Mouse (Mus musculus) midbrain, embryonic 16.5 days (tissue): ENCODE results near the gene Cdc42. TPM values are rescaled to one million over a fixed set of nuclear protein-coding genes. Genes with fewer than 3 reads are reported as not detected.
A peak's percentile ranks its signal among the peaks of the same experiment; 100 is the strongest.

Experiments used
- ATAC-seq: fragments of 200-750 bp; cut with Nextera tagmentation; 2 replicates; pipeline ENCODE4 v1.8.0; 2017; ENCODE audit warnings: moderate TSS enrichment
- H3K27ac ChIP-seq: fragments of 300-500 bp; sonication (generic); 2 replicates; pipeline ENCODE4 v1.5.1; 2014; ENCODE audit warnings: mild to moderate bottlenecking, low read length, mixed read lengths
- H3K27me3 ChIP-seq: fragments of 300-500 bp; sonication (generic); 2 replicates; pipeline ENCODE4 v1.6.1; 2014; ENCODE audit warnings: low read depth, low read length, mixed read lengths; ENCODE audit not compliant: control insufficient read depth, insufficient read depth
- H3K36me3 ChIP-seq: fragments of 300-500 bp; sonication (generic); 2 replicates; pipeline ENCODE4 v1.6.1; 2014; ENCODE audit warnings: mild to moderate bottlenecking, low read length, moderate library complexity, mixed read lengths; ENCODE audit not compliant: control insufficient read depth, insufficient read depth
- H3K4me1 ChIP-seq: fragments of 300-500 bp; sonication (generic); 2 replicates; pipeline ENCODE4 v1.6.1; 2014; ENCODE audit warnings: mild to moderate bottlenecking, low read length, mixed read lengths; ENCODE audit not compliant: control insufficient read depth, insufficient read depth
- H3K4me2 ChIP-seq: fragments of 300-500 bp; sonication (generic); 2 replicates; pipeline ENCODE4 v1.6.1; 2014; ENCODE audit warnings: mild to moderate bottlenecking, low read length, mixed read lengths
- H3K4me3 ChIP-seq: fragments of 300-500 bp; sonication (generic); 2 replicates; pipeline ENCODE4 v1.5.1; 2014; ENCODE audit warnings: low read depth, mild to moderate bottlenecking, low read length, moderate library complexity, mixed read lengths
- H3K9ac ChIP-seq: fragments of 300-500 bp; sonication (generic); 2 replicates; pipeline ENCODE4 v1.6.1; 2014; ENCODE audit warnings: low read depth, low read length, mixed read lengths
- H3K9me3 ChIP-seq: fragments of 300-500 bp; sonication (generic); replicated peaks from 2 replicates; pipeline ENCODE4 v1.6.1; 2014; ENCODE audit warnings: mild to moderate bottlenecking, low read length, mixed read lengths; ENCODE audit not compliant: control insufficient read depth, poor library complexity, severe bottlenecking
- WGBS: fragments of 180-500 bp; shearing (Covaris S2); extraction: QIAGEN DNeasy Blood & Tissue Kit; methylation state at CpG from one replicate; pipeline ENCODE4 v1.1.7; 2014; 5-methylcytosine and 5-hydroxymethylcytosine counted together
- polyA plus RNA-seq: library from polyadenylated mRNA; unstranded; fragments of >200 nt; fragmentation: Nextera tagmentation; extraction: Ambion mirVana; gene quantifications from 2 replicates; pipeline ENCODE4 v1.2.1, GENCODE M21; 2015

Cdc42 gene
- polyA plus RNA-seq, 1 experiment from 2014 or later, result 1,095 TPM

GRCm38 (mm10) chr4:137308377-137308776, 49.1 kb downstream of the Cdc42 start:
- no peak for ATAC-seq
- no peaks in the 10 kb centered on the region for H3K27me3 ChIP-seq
- H3K9me3 ChIP-seq, result no peaks in the 10 kb centered on the region
- no peak overlapping the region for H3K27ac ChIP-seq
- H3K9ac ChIP-seq, result no peak overlapping the region
- no peak overlapping the region for H3K4me3 ChIP-seq
- H3K4me1 ChIP-seq, result peaks cover 5% of the 10 kb centered on the region
- no peaks in the 10 kb centered on the region for H3K36me3 ChIP-seq
- H3K4me2 ChIP-seq, result no peak overlapping the region
- 48% methylated on average over 5 of the region's 5 CpGs for WGBS

DNA sequence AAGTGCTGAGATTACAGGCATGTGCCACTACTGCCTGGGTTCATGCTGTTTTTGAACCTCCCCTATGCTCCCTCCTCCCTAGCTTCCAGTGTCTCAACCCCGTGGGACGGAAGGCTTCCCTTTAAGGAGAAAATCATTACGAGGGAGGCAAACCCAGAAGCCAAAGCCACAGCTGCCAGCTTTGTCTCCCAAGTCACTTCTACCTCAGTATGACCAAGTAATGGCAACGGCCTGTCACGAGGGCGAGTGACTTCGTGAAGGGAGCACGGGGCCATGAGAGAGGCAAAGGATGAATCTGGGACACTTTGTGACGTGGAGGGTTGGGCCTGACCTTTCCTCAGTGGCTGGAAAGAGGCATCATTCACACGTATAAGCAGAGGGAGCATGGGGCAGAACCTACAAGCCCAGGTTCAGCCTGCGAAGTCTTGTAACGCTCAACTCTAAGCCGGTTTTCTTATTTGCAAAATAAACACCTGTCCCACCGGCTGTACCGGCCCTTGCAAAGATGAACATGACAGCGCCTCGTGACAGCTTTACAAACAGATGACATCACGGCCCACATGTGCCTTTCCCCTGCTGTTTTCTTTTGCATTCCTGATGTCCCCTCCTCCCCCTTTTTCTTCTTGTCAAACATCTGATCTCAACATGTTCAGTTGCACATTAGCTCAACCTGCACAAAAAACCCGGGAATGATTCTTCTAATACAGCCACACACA, 50.4 kb downstream of the Cdc42 start:
- Histone ChIP-seq H3K4me1 (peaks cover 3% of the 10 kb centered on the region), H3K9ac (no peak overlapping the region), H3K27ac (no peak overlapping the region), H3K36me3 (no peaks in the 10 kb centered on the region), H3K27me3 (no peaks in the 10 kb centered on the region), H3K4me3 (no peak overlapping the region), H3K4me2 (no peak overlapping the region), H3K9me3 (no peaks in the 10 kb centered on the region)
- no peak for ATAC-seq
- WGBS, result 77% methylated on average over 19 of the region's 19 CpGs

- Histone ChIP-seq H3K27ac (no peak overlapping the region), H3K4me3 (no peak overlapping the region), H3K4me1 (peaks cover 3% of the 10 kb centered on the region; the same call in 1 of the 2 replicates), H3K9ac (no peak overlapping the region), H3K9me3 (no peaks in the 10 kb centered on the region), H3K27me3 (no peaks in the 10 kb centered on the region), H3K4me2 (no peak overlapping the region), H3K36me3 (no peaks in the 10 kb centered on the region)
- WGBS, result 56% methylated on average over 8 of the region's 8 CpGs
- ATAC-seq, result no peak
Measured at GRCm38 (mm10) chr4:137306577-137306888, 51.0 kb downstream of the Cdc42 start.

GRCm38 (mm10) chr4:137305831-137306576, 51.5 kb downstream of the Cdc42 start:
- Histone ChIP-seq H3K27ac (no peak overlapping the region), H3K9ac (peak overlapping the region; percentile 16; the same call in 1 of the 2 replicates), H3K4me3 (no peak overlapping the region), H3K4me2 (no peak overlapping the region), H3K27me3 (no peaks in the 10 kb centered on the region), H3K4me1 (peaks cover 5% of the 10 kb centered on the region; the same call in 1 of the 2 replicates), H3K36me3 (no peaks in the 10 kb centered on the region), H3K9me3 (no peaks in the 10 kb centered on the region)
- 70% methylated on average over 13 of the region's 13 CpGs for WGBS
- no peak for ATAC-seq

DNA sequence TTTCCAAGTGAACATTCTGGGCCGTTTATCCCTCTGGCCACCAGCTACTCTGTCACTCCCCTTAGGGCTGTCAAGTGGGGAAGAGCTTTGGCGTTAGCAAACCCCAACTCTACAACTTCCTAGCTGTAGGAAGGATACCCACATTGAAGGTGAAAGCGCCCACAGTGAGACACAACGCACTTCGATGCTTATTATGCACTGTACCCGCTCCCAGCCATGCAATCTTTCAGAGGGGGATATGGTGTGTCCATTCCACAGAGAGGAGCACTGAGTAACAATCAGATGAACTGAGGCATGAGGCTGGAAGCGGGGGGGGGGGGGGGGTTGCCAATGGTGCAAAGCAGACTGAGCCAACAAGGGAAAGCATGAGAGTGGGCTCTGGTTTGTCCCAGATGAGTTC, 52.5 kb downstream of the Cdc42 start:
- WGBS, result 93% methylated on average over 6 of the region's 7 CpGs
- H3K36me3 ChIP-seq, result no peaks in the 10 kb centered on the region
- no peaks in the 10 kb centered on the region for H3K27me3 ChIP-seq
- H3K4me2 ChIP-seq, result no peak overlapping the region
- H3K27ac ChIP-seq, result no peak overlapping the region
- peaks cover 5% of the 10 kb centered on the region; the same call in 1 of the 2 replicates for H3K4me1 ChIP-seq
- no peaks in the 10 kb centered on the region for H3K9me3 ChIP-seq
- ATAC-seq, result no peak
- H3K9ac ChIP-seq, result no peak overlapping the region
- no peak overlapping the region for H3K4me3 ChIP-seq

GRCm38 (mm10) chr4:137304106-137304505, 53.4 kb downstream of the Cdc42 start:
- Histone ChIP-seq H3K4me2 (no peak overlapping the region), H3K4me1 (peaks cover 5% of the 10 kb centered on the region; the same call in 1 of the 2 replicates), H3K9ac (no peak overlapping the region), H3K27me3 (no peaks in the 10 kb centered on the region), H3K27ac (no peak overlapping the region), H3K9me3 (no peaks in the 10 kb centered on the region), H3K4me3 (no peak overlapping the region), H3K36me3 (no peaks in the 10 kb centered on the region)
- WGBS, result 95% methylated on average over 7 of the region's 7 CpGs
- ATAC-seq, result no peak

DNA sequence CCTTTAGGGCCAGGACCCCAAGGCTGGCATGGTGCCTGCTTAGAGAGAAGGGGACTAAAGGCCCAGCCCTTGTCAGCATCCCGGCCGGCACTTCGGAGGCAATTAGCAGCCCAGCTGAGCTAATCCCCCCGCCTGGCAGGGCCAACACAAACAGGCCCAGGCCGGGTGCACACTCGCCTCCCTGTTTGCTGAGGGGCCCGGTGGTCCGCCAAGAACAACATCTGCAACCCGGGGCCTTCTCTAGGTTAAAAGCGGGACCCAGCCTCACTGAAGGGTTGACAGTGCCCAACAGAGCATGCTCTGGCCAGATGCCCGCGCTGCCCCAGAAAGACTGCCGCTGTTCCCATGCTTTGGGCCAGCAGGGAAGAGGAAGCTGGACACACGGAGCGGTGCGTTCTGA, 55.9 kb downstream of the Cdc42 start:
- no peak overlapping the region for H3K9ac ChIP-seq
- H3K36me3 ChIP-seq, result no peaks in the 10 kb centered on the region
- no peaks in the 10 kb centered on the region for H3K27me3 ChIP-seq
- H3K27ac ChIP-seq, result no peak overlapping the region
- no peak for ATAC-seq
- H3K4me3 ChIP-seq, result no peak overlapping the region
- H3K4me1 ChIP-seq, result 0 out of 2 replicates have a peak, but pooled peaks cover 3% of the 10 kb centered on the region
- H3K4me2 ChIP-seq, result no peak overlapping the region
- no peaks in the 10 kb centered on the region for H3K9me3 ChIP-seq
- WGBS, result 59% methylated on average over 16 of the region's 16 CpGs

DNA sequence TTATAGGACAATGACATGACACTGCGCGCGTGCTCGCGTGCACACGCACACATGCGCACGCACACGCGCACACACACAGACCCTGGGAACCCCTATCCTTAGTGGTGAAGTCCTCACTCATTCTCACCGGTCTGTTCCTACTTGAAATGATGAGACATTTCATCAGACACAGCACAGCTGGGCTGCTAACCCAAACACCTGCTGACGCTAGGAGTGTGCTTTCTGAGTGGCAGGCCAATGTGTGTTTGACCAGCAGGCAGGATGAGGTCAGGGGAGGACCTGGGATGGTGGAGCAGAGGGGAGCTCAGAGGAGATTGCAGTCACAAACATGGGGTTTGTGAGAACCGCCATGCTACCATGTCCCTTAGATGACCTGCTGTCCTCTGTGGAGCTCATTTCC, 57.3 kb downstream of the Cdc42 start:
- no peak overlapping the region for H3K27ac ChIP-seq
- no peak overlapping the region for H3K4me3 ChIP-seq
- no peak overlapping the region for H3K9ac ChIP-seq
- WGBS, result 96% methylated on average over 13 of the region's 13 CpGs
- no peaks in the 10 kb centered on the region for H3K36me3 ChIP-seq
- no peak for ATAC-seq
- no peaks in the 10 kb centered on the region for H3K9me3 ChIP-seq
- 0 out of 2 replicates have a peak, but pooled peaks cover 3% of the 10 kb centered on the region for H3K4me1 ChIP-seq
- H3K4me2 ChIP-seq, result no peak overlapping the region
- H3K27me3 ChIP-seq, result no peaks in the 10 kb centered on the region

GRCm38 (mm10) chr4:137298406-137298805, 59.1 kb downstream of the Cdc42 start:
- no peaks in the 10 kb centered on the region for H3K9me3 ChIP-seq
- H3K9ac ChIP-seq, result no peak overlapping the region
- H3K27me3 ChIP-seq, result no peaks in the 10 kb centered on the region
- H3K4me2 ChIP-seq, result no peak overlapping the region
- no peak overlapping the region for H3K27ac ChIP-seq
- H3K4me3 ChIP-seq, result no peak overlapping the region
- no peaks in the 10 kb centered on the region for H3K36me3 ChIP-seq
- WGBS, result 73% methylated on average over 8 of the region's 8 CpGs
- ATAC-seq, result no peak
- 0 out of 2 replicates have a peak, but pooled peaks cover 3% of the 10 kb centered on the region for H3K4me1 ChIP-seq
